Mouse (Mus musculus) midbrain, embryonic 10.5 days (tissue): ENCODE data around the gene Arl5c. TPM values are rescaled to one million over a fixed set of nuclear protein-coding genes. Genes with fewer than 3 reads are reported as not detected.

Source experiments
- DNase-seq: peaks from one replicate; pipeline ENCODE4 v3.0.0-alpha.2; 2017; ENCODE audit warnings: low spot score
- H3K27ac ChIP-seq: fragments of 300-500 bp; sonication (generic); replicated peaks from 2 replicates; pipeline ENCODE4 v1.5.1; 2016; ENCODE audit warnings: mild to moderate bottlenecking
- H3K27me3 ChIP-seq: fragments of 300-500 bp; sonication (generic); 2 replicates; pipeline ENCODE4 v1.6.1; 2016; ENCODE audit warnings: low read depth, mild to moderate bottlenecking; ENCODE audit not compliant: poor library complexity, severe bottlenecking
- H3K36me3 ChIP-seq: fragments of 300-500 bp; sonication (generic); 2 replicates; pipeline ENCODE4 v1.6.1; 2016; ENCODE audit warnings: mild to moderate bottlenecking, moderate library complexity
- H3K4me1 ChIP-seq: fragments of 300-500 bp; sonication (generic); 2 replicates; pipeline ENCODE4 v1.6.1; 2016
- H3K4me3 ChIP-seq: fragments of 300-500 bp; sonication (generic); 2 replicates; pipeline ENCODE4 v1.5.1; 2016; ENCODE audit warnings: mild to moderate bottlenecking, moderate library complexity
- H3K9me3 ChIP-seq: fragments of 300-500 bp; sonication (generic); replicated peaks from 2 replicates; pipeline ENCODE4 v1.6.1; 2016; ENCODE audit warnings: mild to moderate bottlenecking
- WGBS: fragments of 180-500 bp; shearing (Covaris S2); methylation state at CpG from one replicate; pipeline ENCODE4 v1.1.7; 2016; 5-methylcytosine and 5-hydroxymethylcytosine counted together
- polyA plus RNA-seq: library from polyadenylated mRNA; unstranded; fragments of >200 nt; fragmentation: Nextera tagmentation; extraction: Ambion mirVana; gene quantifications from 2 replicates; pipeline ENCODE4 v1.2.1, GENCODE M21; 2016

Arl5c gene
- polyA plus RNA-seq, 1 experiment from 2014 or later, result 16.8 TPM

DNA sequence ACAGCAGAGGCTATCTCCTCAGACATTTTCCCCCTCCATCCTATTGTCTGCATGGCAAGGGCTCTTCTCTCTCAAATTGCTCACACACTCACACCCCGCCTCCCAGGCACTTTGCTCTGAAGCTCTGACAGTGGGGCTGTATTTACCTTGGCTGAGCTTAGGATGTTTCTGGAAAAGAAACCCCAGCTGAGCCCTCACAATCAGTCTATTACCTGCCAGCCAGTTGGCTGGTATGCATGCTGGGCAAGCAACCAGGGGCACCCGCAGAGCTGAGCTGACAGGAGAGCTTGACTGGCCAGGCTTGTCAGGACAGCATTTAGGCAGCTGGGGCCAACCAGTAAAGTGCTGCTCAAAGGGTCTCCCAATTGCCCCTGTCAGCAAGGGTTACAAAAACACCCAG lies 28.9 kb downstream of the Arl5c start:
- H3K36me3 ChIP-seq, result no peaks in the 10 kb centered on the region
- H3K27ac ChIP-seq, result no peak overlapping the region
- no peak for DNase-seq
- no peaks in the 10 kb centered on the region for H3K27me3 ChIP-seq
- no peak overlapping the region for H3K4me3 ChIP-seq
- peaks cover 5% of the 10 kb centered on the region for H3K4me1 ChIP-seq
- H3K9me3 ChIP-seq, result no peaks in the 10 kb centered on the region
- WGBS, result 37% methylated on average over 2 of the region's 2 CpGs

DNA sequence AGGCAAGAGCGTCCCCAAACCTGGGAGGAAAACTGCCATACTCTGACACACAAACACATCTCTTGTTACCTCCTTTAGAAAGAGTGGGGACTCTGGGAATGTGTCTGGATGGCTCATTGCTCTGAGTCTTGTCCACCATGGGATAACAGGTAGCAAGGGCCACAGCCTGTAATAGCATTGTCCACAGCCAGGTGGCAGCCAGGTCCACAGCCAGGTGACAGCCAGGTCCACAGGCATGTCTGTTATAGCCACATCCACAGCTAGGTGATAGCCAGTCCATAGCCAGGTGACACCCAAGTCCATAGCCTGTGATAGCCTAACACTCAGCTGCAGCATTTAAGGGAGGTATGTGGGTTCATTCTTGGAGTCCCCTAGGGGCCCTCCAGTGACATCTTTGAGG lies 35.1 kb downstream of the Arl5c start:
- H3K4me3 ChIP-seq, result no peak overlapping the region
- H3K4me1 ChIP-seq, result peaks cover 21% of the 10 kb centered on the region
- H3K9me3 ChIP-seq, result no peaks in the 10 kb centered on the region
- 89% methylated on average over 1 of the region's 1 CpGs for WGBS
- H3K27me3 ChIP-seq, result no peaks in the 10 kb centered on the region
- no peaks in the 10 kb centered on the region for H3K36me3 ChIP-seq
- no peak overlapping the region for H3K27ac ChIP-seq
- DNase-seq, result no peak

DNA sequence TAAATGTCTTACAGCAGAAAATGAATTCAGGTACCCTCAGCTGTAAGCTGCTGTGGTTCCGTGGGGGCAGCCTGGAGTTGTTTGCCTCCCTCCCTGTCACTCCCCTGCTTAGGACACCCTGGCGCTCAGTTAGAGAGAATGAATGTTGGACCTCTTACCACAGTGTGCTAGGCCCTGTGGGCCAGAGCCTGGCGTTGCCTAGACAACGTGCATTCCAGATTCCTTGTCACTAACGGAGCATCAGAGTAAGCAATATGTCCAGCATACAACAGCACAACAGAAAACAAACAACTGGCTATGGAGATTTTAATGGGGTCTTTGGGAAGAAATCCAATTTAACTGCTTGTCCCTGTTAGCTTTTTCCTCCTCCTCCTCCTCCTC lies 36.7 kb downstream of the Arl5c start:
- H3K36me3 ChIP-seq, result no peaks in the 10 kb centered on the region
- no peaks in the 10 kb centered on the region for H3K9me3 ChIP-seq
- DNase-seq, result no peak
- peaks cover 27% of the 10 kb centered on the region for H3K4me1 ChIP-seq
- no peaks in the 10 kb centered on the region for H3K27me3 ChIP-seq
- 60% methylated on average over 5 of the region's 5 CpGs for WGBS
- H3K27ac ChIP-seq, result peak overlapping the region; percentile 34; the same call in 1 of the 2 replicates
- no peak overlapping the region for H3K4me3 ChIP-seq

DNA sequence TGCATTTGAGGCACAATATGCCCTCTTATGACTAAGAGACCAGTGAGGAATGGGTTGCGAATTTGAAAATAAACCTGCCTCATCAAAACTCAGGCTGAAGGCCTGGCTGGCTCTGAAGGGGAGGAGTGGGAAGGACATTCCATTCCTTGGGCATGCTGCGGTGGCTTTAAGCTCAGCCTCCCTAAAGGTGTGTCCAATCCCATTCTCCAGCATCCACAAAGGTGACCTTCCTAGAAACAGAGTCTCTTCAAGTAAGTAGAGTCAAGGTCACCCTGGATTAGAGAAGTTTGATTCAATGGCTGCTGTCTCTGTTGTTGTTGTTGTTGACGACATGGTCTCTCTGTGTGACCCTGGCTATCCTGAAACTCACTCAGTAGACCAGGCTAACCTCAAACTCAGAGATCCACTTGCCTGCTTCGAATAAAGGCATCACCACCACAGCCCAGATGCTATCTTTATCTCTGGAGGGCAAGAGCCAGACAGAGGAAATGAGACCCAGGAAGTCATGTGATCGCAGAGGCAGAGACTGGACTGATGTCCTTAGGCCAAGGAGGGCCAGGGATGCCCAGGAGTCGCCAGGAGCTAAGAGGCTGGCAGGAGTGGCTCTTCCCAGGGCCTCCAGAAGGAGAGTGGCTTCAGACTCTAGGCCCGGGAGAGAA lies 37.2 kb downstream of the Arl5c start:
- Histone ChIP-seq H3K4me1 (peaks cover 28% of the 10 kb centered on the region), H3K4me3 (no peak overlapping the region), H3K9me3 (no peaks in the 10 kb centered on the region), H3K27ac (peak overlapping the region; percentile 34; the same call in 1 of the 2 replicates), H3K27me3 (no peaks in the 10 kb centered on the region), H3K36me3 (no peaks in the 10 kb centered on the region)
- WGBS, result 85% methylated on average over 7 of the region's 7 CpGs
- no peak for DNase-seq

DNA sequence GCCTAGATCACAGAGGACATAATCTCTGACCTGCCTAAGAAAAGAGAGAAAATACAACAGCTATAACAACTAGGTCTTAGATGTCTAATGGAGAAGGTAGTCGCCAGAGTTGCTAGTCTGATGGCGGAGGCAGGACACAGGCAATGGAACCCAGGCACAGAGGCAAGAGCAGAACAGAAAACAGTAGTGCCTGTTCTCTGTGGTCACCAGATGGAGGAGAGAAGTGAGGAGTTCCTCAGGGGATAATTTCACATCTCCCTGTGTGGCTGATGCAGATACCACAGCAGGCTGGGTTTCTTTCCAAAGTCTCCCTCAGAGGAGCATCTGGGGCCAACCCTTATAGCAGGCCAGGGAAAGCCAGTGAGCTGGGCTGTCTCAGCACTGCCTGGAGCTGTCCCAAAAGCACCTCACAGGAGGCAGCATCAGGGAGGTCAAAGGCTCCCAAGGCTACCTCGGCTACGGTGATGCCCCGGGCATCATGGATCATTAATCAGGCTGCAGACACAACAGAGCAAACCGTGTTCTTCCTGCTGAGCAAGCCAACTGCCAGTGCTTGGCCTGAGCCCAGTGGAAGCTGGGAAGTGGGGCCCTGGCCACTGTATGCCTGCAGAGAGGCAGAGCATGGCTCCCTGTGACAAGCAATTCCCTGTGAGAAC lies 38.9 kb downstream of the Arl5c start:
- Histone ChIP-seq H3K27me3 (no peaks in the 10 kb centered on the region), H3K9me3 (no peaks in the 10 kb centered on the region), H3K4me3 (no peak overlapping the region), H3K27ac (no peak overlapping the region), H3K36me3 (no peaks in the 10 kb centered on the region), H3K4me1 (peaks cover 34% of the 10 kb centered on the region)
- 78% methylated on average over 6 of the region's 6 CpGs for WGBS
- no peak for DNase-seq

DNA sequence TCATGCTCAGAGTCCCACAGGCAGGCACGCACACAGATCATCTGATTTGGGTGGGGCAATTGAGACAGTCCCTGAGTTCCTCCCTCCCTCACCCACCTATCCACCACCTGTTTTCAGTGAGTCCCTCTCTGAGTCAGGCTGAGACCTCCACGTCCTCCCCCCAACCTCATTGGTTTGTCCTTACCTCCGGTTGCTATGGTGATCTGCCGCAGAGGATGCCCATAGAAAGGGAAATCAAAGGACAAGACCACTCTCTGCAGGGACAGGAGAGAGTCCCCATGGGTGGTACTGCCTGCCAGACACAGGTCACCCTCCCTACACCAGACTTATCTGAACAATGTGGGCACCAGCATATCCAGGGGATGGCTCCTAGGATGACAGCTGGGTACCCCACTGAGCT lies 40.1 kb downstream of the Arl5c start:
- no peaks in the 10 kb centered on the region for H3K27me3 ChIP-seq
- WGBS, result 42% methylated on average over 4 of the region's 4 CpGs
- H3K27ac ChIP-seq, result peak overlapping the region; percentile 46; the same call in 1 of the 2 replicates
- H3K4me3 ChIP-seq, result no peak overlapping the region
- no peak for DNase-seq
- no peaks in the 10 kb centered on the region for H3K9me3 ChIP-seq
- H3K36me3 ChIP-seq, result no peaks in the 10 kb centered on the region
- peaks cover 37% of the 10 kb centered on the region for H3K4me1 ChIP-seq

DNA sequence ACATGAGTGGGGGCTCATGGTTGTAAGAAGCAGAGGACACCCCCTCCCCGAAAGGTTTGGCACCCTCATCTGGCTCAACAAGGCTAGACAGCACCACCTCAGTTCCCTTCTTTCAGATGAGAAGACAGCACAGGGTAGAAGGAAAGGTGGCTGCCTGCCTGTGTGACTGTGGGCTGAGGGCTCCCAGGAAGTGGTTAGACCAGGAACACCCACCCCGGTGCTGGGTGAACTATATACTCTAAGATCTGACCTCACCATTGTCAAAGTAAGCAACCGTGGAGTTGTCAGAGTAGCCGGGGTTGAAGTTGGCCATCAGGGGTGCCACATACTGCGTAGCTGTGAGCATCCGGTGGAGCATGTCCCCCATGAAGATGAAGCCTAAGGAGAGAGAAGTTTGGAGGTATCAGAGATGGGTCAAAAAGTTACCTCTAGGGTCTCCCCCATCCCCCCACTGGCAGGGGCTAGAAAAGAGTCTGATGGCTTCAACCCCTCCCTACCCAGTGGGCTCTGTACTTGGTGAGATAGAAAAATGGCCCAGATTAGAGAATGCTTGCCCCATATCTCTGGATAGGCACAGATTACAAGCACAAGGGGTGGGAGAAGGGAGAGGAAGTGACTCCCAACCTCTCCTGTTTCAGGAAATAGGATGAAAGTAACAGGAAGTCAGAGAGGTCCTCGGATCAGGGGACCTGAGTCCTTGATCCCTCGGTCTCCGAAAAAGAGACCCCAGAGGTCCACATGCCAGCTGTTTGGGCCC lies 40.7 kb downstream of the Arl5c start:
- peak overlapping the region; percentile 46; the same call in 1 of the 2 replicates for H3K27ac ChIP-seq
- H3K27me3 ChIP-seq, result no peaks in the 10 kb centered on the region
- no peaks in the 10 kb centered on the region for H3K36me3 ChIP-seq
- H3K4me3 ChIP-seq, result no peak overlapping the region
- no peak for DNase-seq
- H3K4me1 ChIP-seq, result peaks cover 43% of the 10 kb centered on the region
- no peaks in the 10 kb centered on the region for H3K9me3 ChIP-seq
- WGBS, result 76% methylated on average over 9 of the region's 9 CpGs

DNA sequence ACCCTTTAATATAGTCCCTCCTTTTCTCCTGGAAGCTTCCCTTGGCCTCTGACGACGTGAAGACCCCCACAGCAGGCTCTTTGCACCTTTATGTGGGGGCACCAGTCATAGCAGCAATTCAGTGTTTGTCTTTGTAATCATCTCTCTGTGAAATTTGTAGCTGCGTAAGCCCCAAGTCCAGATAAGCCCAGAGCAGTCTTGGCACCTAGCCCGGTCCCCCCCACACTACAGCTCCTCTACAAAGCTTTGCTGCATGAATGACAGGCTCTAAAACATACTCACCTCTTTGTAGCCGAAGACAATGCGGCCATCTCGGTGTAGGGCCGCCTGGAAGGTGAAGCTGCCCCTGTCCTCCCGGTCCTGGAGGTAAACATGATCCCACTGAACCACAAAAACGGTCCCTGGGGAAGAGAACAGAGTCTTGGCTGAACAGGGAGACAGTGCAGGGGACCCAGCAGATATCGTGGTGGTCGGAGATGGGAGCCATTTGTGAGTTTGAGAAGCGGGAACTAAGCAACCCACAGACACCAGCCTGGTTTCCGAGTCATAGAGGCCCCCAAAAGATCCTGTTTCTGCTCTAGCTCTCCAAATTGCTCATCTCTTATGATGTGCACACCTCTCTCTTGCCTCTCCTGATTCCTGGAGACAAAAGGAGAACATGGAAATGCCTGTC lies 41.4 kb downstream of the Arl5c start:
- Histone ChIP-seq H3K4me3 (no peak overlapping the region), H3K36me3 (no peaks in the 10 kb centered on the region), H3K27ac (0 out of 2 replicates have a peak overlapping the region, but pooled peaks have one; percentile 6), H3K9me3 (no peaks in the 10 kb centered on the region), H3K27me3 (no peaks in the 10 kb centered on the region), H3K4me1 (peaks cover 50% of the 10 kb centered on the region)
- 83% methylated on average over 14 of the region's 14 CpGs for WGBS
- DNase-seq, result no peak

DNA sequence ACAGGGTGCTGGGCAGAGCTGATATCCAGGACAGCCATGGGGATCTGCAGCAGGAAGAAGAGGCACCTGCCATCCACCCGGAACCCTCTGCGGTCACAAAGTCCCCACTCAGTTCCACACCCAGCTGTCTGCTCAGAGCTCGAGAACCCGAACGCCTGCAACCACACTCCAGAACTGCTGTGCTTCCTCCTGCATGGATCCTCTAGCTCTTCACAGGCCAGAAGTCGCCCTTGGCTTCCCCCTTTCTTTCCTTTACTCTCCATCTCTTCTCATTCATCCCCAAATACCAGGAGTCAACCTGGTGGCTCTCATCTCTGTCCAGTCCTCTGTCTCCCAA lies 42.1 kb downstream of the Arl5c start:
- 96% methylated on average over 6 of the region's 6 CpGs for WGBS
- no peak for DNase-seq
- Histone ChIP-seq H3K36me3 (no peaks in the 10 kb centered on the region), H3K27me3 (no peaks in the 10 kb centered on the region), H3K27ac (peak overlapping the region; percentile 3; the same call in 1 of the 2 replicates), H3K9me3 (no peaks in the 10 kb centered on the region), H3K4me1 (peaks cover 52% of the 10 kb centered on the region), H3K4me3 (no peak overlapping the region)

DNA sequence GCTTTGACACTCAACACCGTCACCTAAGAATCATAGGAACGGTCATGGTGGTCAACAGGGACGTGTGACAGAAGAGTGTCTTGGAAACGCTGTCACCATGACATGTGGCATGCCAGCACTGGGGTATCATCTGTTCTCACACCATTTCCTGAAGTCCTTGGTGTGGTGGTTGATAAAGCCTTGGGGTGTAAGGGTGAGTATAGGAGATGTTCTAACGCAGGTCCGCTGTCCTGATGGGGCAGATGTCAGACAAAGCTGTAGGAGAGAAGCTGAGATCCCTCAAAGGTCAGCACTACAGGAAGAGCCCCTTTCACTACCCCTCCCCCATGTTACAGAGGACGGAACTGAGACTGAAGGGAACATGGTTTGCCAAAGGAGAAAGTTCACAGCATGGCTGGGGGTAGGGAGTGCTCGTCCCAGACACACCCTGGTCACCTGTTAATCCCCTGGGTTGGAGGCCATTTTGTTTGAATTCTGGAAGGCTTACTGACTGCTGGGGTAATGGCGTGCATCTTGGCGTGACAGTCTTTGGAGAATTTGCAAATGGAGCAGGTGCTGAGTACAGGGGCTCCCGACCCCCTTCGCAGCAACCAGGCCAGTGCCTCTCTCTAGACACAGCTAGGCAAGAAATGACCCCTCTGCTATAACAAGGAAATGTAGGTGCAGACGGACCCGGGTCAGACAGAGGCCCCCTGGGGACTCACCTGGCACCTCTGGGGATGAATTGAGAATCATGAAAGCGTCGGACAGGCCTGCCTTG lies 42.6 kb downstream of the Arl5c start:
- no peak overlapping the region for H3K4me3 ChIP-seq
- WGBS, result 86% methylated on average over 16 of the region's 16 CpGs
- DNase-seq, result no peak
- H3K9me3 ChIP-seq, result no peaks in the 10 kb centered on the region
- no peaks in the 10 kb centered on the region for H3K36me3 ChIP-seq
- H3K27me3 ChIP-seq, result no peaks in the 10 kb centered on the region
- H3K4me1 ChIP-seq, result peaks cover 54% of the 10 kb centered on the region
- peak overlapping the region; percentile 3; the same call in 1 of the 2 replicates for H3K27ac ChIP-seq

DNA sequence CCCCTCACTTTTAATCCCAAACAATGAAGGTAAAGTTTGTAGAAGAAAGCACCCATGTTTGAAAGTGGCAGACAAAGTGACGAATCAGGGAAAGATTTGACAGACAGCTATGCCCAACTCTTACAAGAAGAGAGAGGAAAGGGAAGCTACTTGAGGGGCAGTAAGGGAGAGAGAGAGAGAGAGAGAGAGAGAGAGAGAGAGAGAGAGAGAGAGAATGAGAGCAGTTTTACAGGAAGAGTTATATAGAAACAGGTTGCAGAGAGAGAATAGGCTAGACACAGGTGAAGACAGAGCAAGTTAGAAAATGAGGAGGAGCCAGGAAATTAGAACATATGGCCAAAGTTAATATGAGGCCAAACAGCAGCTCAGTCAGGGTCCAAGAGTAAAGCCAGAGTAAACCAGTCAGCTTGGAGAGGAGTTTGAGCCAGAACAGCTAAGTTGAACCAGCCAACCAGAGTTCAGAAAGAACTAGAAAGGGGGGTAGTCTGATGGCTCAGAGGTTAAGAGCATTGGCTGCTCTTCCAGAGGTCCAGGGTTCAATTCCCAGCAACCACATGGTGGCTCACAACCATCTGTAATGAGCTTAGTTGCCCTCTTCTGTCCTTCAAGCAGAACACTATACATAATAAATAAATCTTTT lies 43.5 kb downstream of the Arl5c start:
- Histone ChIP-seq H3K36me3 (no peaks in the 10 kb centered on the region), H3K27me3 (no peaks in the 10 kb centered on the region), H3K9me3 (no peaks in the 10 kb centered on the region), H3K27ac (no peak overlapping the region), H3K4me3 (no peak overlapping the region), H3K4me1 (peaks cover 56% of the 10 kb centered on the region)
- whole genome bisulfite sequencing, result 84% methylated on average over 1 of the region's 1 CpGs
- no peak for DNase-seq
